Mouse (Mus musculus): ENCODE results near the gene Olfr1148.

Olfr1148 gene

GRCm38 (mm10) chr2:87830233-87830632 is at the start of gene Olfr1148:
Gene Olfr1148, plus strand, starts transcription at chr2:87830533.
- in situ Hi-C loops (cut with MboI, MseI) = no loop called here

- in situ Hi-C loops (cut with MboI, MseI) = loop anchor here in 1 of 2 experiments (10.0 kb wide), 1 partner anchor 535 kb away; the partner anchor contains the start of gene Olfr1116
Measured at GRCm38 (mm10) chr2:87800292-87800691, 30.0 kb upstream of the Olfr1148 start, which contains the start of gene Olfr1143. Gene Olfr1143, plus strand, starts transcription at chr2:87800592.

- in situ Hi-C loops (cut with MboI, MseI) = loop anchor here in 1 of 2 experiments (10.0 kb wide), 1 partner anchor 545 kb away; the partner anchor contains the start of gene Olfr1116
Measured at GRCm38 (mm10) chr2:87809522-87809921, 20.8 kb upstream of the Olfr1148 start, which contains the start of gene Olfr1145. Gene Olfr1145, plus strand, starts transcription at chr2:87809822.

- in situ Hi-C loops (cut with MboI, MseI) = no loop called here
Measured at GRCm38 (mm10) chr2:87843693-87844092, 13.4 kb downstream of the Olfr1148 start, which contains the start of gene Olfr1150-ps1. Gene Olfr1150-ps1, plus strand, starts transcription at chr2:87843993.

- in situ Hi-C loops (cut with MboI, MseI) = loop anchor here in 1 of 2 experiments (10.0 kb wide), 1 partner anchor 371 kb away; no protein-coding TSS in a partner anchor
Measured at GRCm38 (mm10) chr2:87855562-87855961, 25.2 kb downstream of the Olfr1148 start, which contains the start of gene Olfr1151. Gene Olfr1151, plus strand, starts transcription at chr2:87855862.

- in situ Hi-C loops (cut with MboI, MseI) = no loop called here
Measured at GRCm38 (mm10) chr2:87866192-87866591, 35.9 kb downstream of the Olfr1148 start, which contains the start of gene Olfr1152. Gene Olfr1152, plus strand, starts transcription at chr2:87866492.
